Mouse (Mus musculus): ENCODE data around the gene Traf3ip2.

Gene Traf3ip2

GRCm38 (mm10) chr10:39666027-39666426 lies 53.3 kb downstream of the Traf3ip2 start:
- intact Hi-C loops (cut with DNase I): no loop called here

DNA sequence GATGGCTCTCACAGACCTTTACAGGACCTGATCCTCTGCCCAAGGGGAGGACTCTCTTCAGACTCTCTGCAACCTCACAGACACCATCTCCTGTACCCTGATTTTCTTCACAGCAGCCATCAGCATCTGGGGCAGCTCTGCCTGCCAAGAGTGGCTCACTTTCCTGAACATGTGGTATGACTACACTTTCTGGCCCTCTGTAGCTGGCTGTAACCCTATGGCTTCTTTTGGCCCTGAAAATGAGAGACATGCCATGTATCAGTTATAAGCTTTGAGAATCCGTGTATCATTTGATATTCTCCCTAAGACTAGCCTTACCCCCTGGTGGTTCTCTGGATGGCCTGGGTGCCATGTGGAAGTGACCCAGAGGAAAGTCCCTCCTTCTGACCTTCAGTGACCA lies 58.7 kb downstream of the Traf3ip2 start:
- intact Hi-C loops (cut with DNase I): no loop called here

GRCm38 (mm10) chr10:39672547-39673051 lies 59.9 kb downstream of the Traf3ip2 start:
- intact Hi-C loops (cut with DNase I): no loop called here

- intact Hi-C loops (cut with DNase I): no loop called here
Measured at GRCm38 (mm10) chr10:39674106-39674505, 61.4 kb downstream of the Traf3ip2 start.

DNA sequence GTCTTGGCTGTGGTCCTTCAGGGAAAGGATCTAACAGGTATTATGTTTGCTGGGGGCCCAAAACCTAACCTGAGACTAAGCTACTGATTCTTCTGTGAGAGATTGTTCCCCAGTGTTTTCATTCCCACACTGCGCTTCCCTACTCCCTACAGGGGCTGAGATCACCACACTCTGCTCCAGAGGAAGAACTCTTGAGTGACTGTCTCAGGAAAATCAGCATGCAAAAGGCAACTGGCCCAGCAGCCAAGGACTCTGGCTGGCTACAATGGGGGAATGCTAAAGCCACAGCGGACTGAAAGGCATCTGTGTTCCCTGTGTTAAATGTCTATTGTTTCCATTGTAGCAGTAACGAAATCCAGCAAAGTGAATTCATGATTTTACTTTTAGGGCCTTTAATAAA lies 62.0 kb downstream of the Traf3ip2 start:
- intact Hi-C loops (cut with DNase I): no loop called here

DNA sequence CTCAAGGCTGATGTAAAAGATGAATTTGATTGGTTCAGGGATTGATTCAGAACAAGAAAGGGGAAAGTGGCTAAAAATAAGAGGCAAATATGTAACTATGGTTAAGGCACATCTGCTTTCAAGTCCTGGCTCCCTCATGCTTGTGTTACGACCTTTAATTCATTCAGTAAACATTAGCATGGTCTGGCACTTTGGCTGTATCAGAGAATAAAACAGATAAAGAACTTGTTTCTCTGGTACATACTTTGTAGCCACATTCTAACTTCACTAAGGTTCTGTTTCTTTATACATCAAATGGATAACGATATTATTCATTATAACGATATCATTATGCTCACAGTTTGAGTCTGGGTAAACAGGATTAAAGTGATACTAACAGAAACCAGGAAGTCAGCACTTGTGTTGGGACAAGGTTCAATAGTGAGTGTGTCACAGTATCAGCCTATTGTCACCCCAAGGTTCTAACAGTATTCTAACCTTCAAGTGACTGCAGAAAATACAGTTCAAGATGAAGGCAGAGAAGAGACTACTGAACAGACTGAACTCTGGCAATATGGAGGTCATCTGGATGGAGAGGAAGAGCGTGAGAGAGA lies 65.6 kb downstream of the Traf3ip2 start:
- intact Hi-C loops (cut with DNase I): no loop called here

DNA sequence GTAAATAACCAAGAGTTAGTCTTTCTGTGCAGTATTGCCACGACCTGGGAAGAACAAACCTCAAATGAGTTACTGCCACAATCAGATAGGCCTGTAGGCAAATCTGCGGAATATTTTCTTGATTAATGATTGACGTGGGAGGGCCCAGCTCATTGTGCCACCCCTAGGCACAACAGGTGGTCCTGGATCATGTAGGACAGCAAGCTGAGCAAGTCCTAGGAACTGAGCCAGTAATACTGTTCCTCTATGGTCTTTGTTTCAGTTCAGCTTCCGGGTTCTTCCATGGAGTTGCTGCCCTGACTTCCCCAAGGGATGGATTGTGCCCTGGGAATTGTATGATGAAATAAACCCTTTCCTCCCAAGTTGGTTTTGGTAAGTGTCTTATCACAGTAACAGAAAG lies 68.3 kb downstream of the Traf3ip2 start:
- intact Hi-C loops (cut with DNase I): no loop called here

- intact Hi-C loops (cut with DNase I): no loop called here
Measured at GRCm38 (mm10) chr10:39682556-39682955, 69.8 kb downstream of the Traf3ip2 start.

- intact Hi-C loops (cut with DNase I): no loop called here
Measured at GRCm38 (mm10) chr10:39683481-39683880, 70.7 kb downstream of the Traf3ip2 start.

DNA sequence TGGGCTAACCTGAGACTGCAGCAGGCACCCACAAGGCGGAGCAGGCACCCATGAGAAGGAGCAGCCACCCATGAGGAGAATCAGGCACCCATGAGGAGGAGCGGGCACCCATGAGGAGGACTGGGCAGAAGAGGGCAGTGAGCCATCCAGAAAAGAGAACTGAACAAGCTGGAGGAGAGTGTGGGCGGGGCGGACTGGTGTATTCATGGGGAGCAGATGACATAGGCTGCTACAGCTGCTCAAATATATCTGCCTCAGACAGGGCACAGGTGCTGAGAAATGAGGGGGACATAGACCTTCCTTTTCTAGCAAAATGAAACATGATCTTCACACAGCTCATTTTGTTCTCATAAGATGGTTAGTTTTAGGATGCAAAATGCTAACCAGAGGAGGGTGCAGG lies 74.1 kb downstream of the Traf3ip2 start:
- intact Hi-C loops (cut with DNase I): no loop called here

DNA sequence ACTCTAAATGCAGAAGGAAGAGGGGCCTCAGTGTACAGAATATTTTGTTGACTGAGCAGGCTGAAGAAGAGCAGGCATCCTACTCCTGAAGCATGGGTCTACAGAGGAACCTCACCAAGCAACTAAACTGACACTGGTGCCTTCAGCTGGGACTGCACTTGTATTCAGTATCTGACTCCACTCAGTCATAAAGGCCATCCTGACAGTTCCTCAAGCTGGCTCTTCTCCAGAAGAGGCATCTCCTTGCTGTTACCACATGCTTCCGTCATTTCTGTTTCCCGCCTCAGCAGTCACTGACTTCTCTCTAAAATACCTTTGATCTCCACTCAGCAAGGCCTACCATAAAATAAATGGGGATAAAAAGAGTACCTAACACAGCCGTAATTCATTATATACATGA lies 75.1 kb downstream of the Traf3ip2 start:
- intact Hi-C loops (cut with DNase I): no loop called here

DNA sequence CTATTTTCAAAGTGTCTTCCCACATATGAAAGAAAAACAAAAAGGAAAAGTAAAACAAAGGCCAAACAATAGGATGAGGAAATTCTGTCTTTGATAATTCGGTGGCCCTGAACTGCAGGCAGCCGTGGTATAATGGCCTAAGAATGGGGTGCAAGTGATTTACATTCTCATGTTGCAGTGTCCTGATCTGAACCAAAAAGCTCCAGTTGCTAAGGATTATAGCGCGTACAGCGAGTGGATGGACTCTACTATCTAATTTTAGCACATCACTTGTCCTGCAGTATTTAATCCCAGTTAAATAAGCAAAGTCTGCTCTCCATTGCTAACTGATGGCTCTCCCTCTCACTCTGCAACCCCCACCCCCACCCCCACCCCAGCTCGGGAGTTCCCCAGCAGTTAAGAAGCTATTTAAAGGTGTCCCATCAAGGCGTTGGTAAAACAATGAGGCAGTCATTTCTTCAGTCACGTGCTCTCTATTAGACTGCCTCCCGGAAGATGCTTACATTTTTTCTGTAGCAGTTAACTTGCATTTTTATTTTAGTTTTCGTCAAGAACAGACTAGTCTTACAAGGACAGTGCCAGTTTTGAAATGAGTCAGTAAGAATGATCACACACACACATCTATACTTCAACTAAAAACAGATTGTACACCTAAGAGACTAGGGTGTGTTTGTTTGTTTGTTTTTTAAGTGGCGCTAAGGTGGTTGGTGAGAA lies 78.8 kb downstream of the Traf3ip2 start:
- intact Hi-C loops (cut with DNase I): no loop called here

- intact Hi-C loops (cut with DNase I): no loop called here
Measured at GRCm38 (mm10) chr10:39692152-39692551, 79.4 kb downstream of the Traf3ip2 start.
